Mouse (Mus musculus) lung, postnatal 0 days (tissue): ENCODE measurements around the gene Evi2b. TPM values are rescaled to one million over a fixed set of nuclear protein-coding genes. Genes with fewer than 3 reads are reported as not detected.
A peak's percentile ranks its signal among the peaks of the same experiment; 100 is the strongest.

Experiments used
- ATAC-seq: fragments of 200-750 bp; cut with Nextera tagmentation; 2 replicates; pipeline ENCODE4 v1.8.0; 2017; ENCODE audit warnings: moderate library complexity
- DNase-seq: peaks from one replicate; pipeline ENCODE4 v3.0.0-alpha.2; 2016; ENCODE audit warnings: low spot score
- H3K27ac ChIP-seq: fragments of 300-500 bp; sonication (generic); 2 replicates; pipeline ENCODE4 v1.5.1; 2014; ENCODE audit warnings: antibody characterized with exemption, mild to moderate bottlenecking, low read length, mixed read lengths
- H3K27me3 ChIP-seq: fragments of 300-500 bp; sonication (generic); replicated peaks from 2 replicates; pipeline ENCODE4 v1.6.1; 2014; ENCODE audit warnings: low read length, mixed read lengths; ENCODE audit not compliant: insufficient read depth
- H3K36me3 ChIP-seq: fragments of 300-500 bp; sonication (generic); 2 replicates; pipeline ENCODE4 v1.6.1; 2014; ENCODE audit warnings: low read length, mixed read lengths; ENCODE audit not compliant: insufficient read depth
- H3K4me1 ChIP-seq: fragments of 300-500 bp; sonication (generic); 2 replicates; pipeline ENCODE4 v1.6.1; 2014; ENCODE audit warnings: antibody characterized with exemption, low read depth, low read length, mixed read lengths; ENCODE audit not compliant: insufficient read depth
- H3K4me2 ChIP-seq: fragments of 300-500 bp; sonication (generic); replicated peaks from 2 replicates; pipeline ENCODE4 v1.6.1; 2014; ENCODE audit warnings: low read depth, mild to moderate bottlenecking, low read length, moderate library complexity, mixed read lengths
- H3K4me3 ChIP-seq: fragments of 300-500 bp; sonication (generic); 2 replicates; pipeline ENCODE4 v1.5.1; 2014; ENCODE audit warnings: low read depth, low read length
- H3K9ac ChIP-seq: fragments of 300-500 bp; sonication (generic); replicated peaks from 2 replicates; pipeline ENCODE4 v1.6.1; 2014; ENCODE audit warnings: low read depth, mild to moderate bottlenecking
- H3K9me3 ChIP-seq: fragments of 300-500 bp; sonication (generic); 2 replicates; pipeline ENCODE4 v1.6.1; 2016; ENCODE audit warnings: low read length, mixed read lengths
- CTCF ChIP-seq: IDR thresholded peaks from 2 replicates; pipeline ENCODE4 v1.5.1; 2016; ENCODE audit warnings: antibody characterized with exemption, mild to moderate bottlenecking
- EP300 ChIP-seq: IDR thresholded peaks from 2 replicates; pipeline ENCODE4 v1.6.1; 2016; ENCODE audit warnings: antibody characterized with exemption, mild to moderate bottlenecking, control low read depth
- WGBS: fragments of 180-500 bp; shearing (Covaris S2); extraction: QIAGEN DNeasy Blood & Tissue Kit; methylation state at CpG from one replicate; pipeline ENCODE4 v1.1.7; 2014; 5-methylcytosine and 5-hydroxymethylcytosine counted together
- polyA plus RNA-seq: library from polyadenylated mRNA; unstranded; fragments of >200 nt; fragmentation: Nextera tagmentation; extraction: Ambion mirVana; gene quantifications from 2 replicates; pipeline ENCODE4 v1.2.1, GENCODE M21; 2015

The Evi2b gene
- polyA plus RNA-seq, 1 experiment from 2014 or later: 2.6 TPM

GRCm38 (mm10) chr11:79494976-79495800 lies 28.4 kb downstream of the Evi2b start:
- no peak overlapping the region for H3K4me3 ChIP-seq
- no peaks in the 10 kb centered on the region for H3K36me3 ChIP-seq
- no peak overlapping the region for H3K27ac ChIP-seq
- no peak for TF ChIP-seq EP300
- no peak for TF ChIP-seq CTCF
- DNase-seq (peak; percentile 26), ATAC-seq (no peak)
- no peaks in the 10 kb centered on the region for H3K27me3 ChIP-seq
- H3K4me2 ChIP-seq: 0 out of 2 replicates have a peak overlapping the region, but pooled peaks have one; percentile 3
- H3K4me1 ChIP-seq: no peaks in the 10 kb centered on the region
- H3K9ac ChIP-seq: no peak overlapping the region
- H3K9me3 ChIP-seq: no peaks in the 10 kb centered on the region
- 65% methylated on average over 10 of the region's 10 CpGs for WGBS

- Histone ChIP-seq H3K4me3 (no peak overlapping the region), H3K27me3 (no peaks in the 10 kb centered on the region), H3K4me1 (no peaks in the 10 kb centered on the region), H3K9me3 (no peaks in the 10 kb centered on the region), H3K4me2 (no peak overlapping the region), H3K36me3 (no peaks in the 10 kb centered on the region), H3K9ac (no peak overlapping the region), H3K27ac (no peak overlapping the region)
- TF ChIP-seq CTCF: no peak
- no peak for TF ChIP-seq EP300
- no peak for ATAC-seq
- no peak for DNase-seq
Measured at GRCm38 (mm10) chr11:79484721-79485120, 38.8 kb downstream of the Evi2b start.

GRCm38 (mm10) chr11:79483876-79484528 lies 39.6 kb downstream of the Evi2b start:
- Histone ChIP-seq H3K27me3 (no peaks in the 10 kb centered on the region), H3K9me3 (no peaks in the 10 kb centered on the region), H3K27ac (no peak overlapping the region), H3K4me2 (no peak overlapping the region), H3K9ac (no peak overlapping the region), H3K4me1 (no peaks in the 10 kb centered on the region), H3K4me3 (no peak overlapping the region), H3K36me3 (no peaks in the 10 kb centered on the region)
- 0 out of 2 replicates have a peak, but pooled peaks have one; percentile 26 for ATAC-seq
- WGBS: 76% methylated on average over 7 of the region's 7 CpGs
- TF ChIP-seq EP300: no peak
- no peak for TF ChIP-seq CTCF
- peak; percentile 32 for DNase-seq

DNA sequence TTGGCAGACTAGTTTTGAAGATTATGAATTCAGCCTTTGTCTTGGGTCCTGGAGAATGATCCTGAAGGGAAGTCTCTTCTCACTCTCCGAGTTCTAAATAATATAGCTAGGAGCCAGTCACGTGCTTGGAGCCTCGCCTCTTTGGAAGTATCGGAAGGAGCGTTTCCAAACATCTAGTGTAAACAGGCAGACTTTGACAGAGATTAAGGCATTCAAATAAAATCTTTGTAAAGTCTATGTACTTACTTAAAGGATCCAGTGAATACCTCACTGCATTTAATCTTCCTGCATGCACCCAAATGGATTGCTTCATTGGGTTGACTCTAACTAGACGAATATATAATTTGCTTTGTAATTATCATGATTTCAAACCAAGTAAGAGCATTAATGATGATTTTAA lies 40.2 kb downstream of the Evi2b start:
- peak; percentile 10 for DNase-seq
- Histone ChIP-seq H3K9ac (no peak overlapping the region), H3K4me1 (no peaks in the 10 kb centered on the region), H3K4me2 (no peak overlapping the region), H3K4me3 (no peak overlapping the region), H3K27me3 (no peaks in the 10 kb centered on the region), H3K36me3 (no peaks in the 10 kb centered on the region), H3K27ac (no peak overlapping the region), H3K9me3 (no peaks in the 10 kb centered on the region)
- WGBS: 57% methylated on average over 6 of the region's 6 CpGs
- no peak for TF ChIP-seq EP300
- no peak for TF ChIP-seq CTCF
- ATAC-seq: no peak

- Histone ChIP-seq H3K27me3 (no peaks in the 10 kb centered on the region), H3K9ac (no peak overlapping the region), H3K4me1 (no peaks in the 10 kb centered on the region), H3K4me3 (no peak overlapping the region), H3K4me2 (no peak overlapping the region), H3K9me3 (no peaks in the 10 kb centered on the region), H3K36me3 (peaks cover 17% of the 10 kb centered on the region), H3K27ac (no peak overlapping the region)
- no peak for DNase-seq
- TF ChIP-seq CTCF (no peak), EP300 (no peak)
- ATAC-seq: no peak
- WGBS: 48% methylated on average over 1 of the region's 1 CpGs
Measured at GRCm38 (mm10) chr11:79468097-79468496, 55.5 kb downstream of the Evi2b start.

Other genes starting within 250 kb of the Evi2b start
- gene Gm9964, start 226.9 kb downstream of the Evi2b start, polyA plus RNA-seq: not detected in 2 replicates
- gene Nf1, start 184.1 kb downstream of the Evi2b start, polyA plus RNA-seq: 7.2 and 7.5 TPM in 2 replicates
- gene Omg, start 19.7 kb downstream of the Evi2b start, polyA plus RNA-seq: 0.13 TPM in 1 of 2 replicates, not detected in the other
- 0.61 and 0.64 TPM in 2 replicates for gene Evi2, start 6.8 kb upstream of the Evi2b start, polyA plus RNA-seq
- 6.4 and 8.0 TPM in 2 replicates for gene Evi2a, start 6.8 kb upstream of the Evi2b start, polyA plus RNA-seq
- gene Rab11fip4, start 67.5 kb upstream of the Evi2b start, polyA plus RNA-seq: 0.74 and 1.1 TPM in 2 replicates